Mouse (Mus musculus) heart, embryonic 15.5 days (tissue): ENCODE measurements around the gene Rapgef3. TPM values are rescaled to one million over a fixed set of nuclear protein-coding genes. Genes with fewer than 3 reads are reported as not detected.

Experiments used
- ATAC-seq: fragments of 200-750 bp; cut with Nextera tagmentation; replicated peaks from 2 replicates; pipeline ENCODE4 v1.8.0; 2017; ENCODE audit warnings: low read depth, moderate TSS enrichment; ENCODE audit not compliant: insufficient number of reproducible peaks, insufficient read depth, low FRiP score
- H3K27ac ChIP-seq: fragments of 300-500 bp; sonication (generic); 2 replicates; pipeline ENCODE4 v1.5.1; 2015; ENCODE audit warnings: mild to moderate bottlenecking, inconsistent platforms
- H3K27me3 ChIP-seq: fragments of 300-500 bp; sonication (generic); 2 replicates; pipeline ENCODE4 v1.6.1; 2015; ENCODE audit warnings: inconsistent platforms
- H3K36me3 ChIP-seq: fragments of 300-500 bp; sonication (generic); 2 replicates; pipeline ENCODE4 v1.6.1; 2015; ENCODE audit warnings: mild to moderate bottlenecking, inconsistent platforms
- H3K4me1 ChIP-seq: fragments of 300-500 bp; sonication (generic); replicated peaks from 2 replicates; pipeline ENCODE4 v1.6.1; 2015; ENCODE audit warnings: inconsistent platforms
- H3K4me2 ChIP-seq: fragments of 300-500 bp; sonication (generic); 2 replicates; pipeline ENCODE4 v1.6.1; 2015; ENCODE audit warnings: inconsistent platforms, mild to moderate bottlenecking, moderate library complexity
- H3K4me3 ChIP-seq: fragments of 300-500 bp; sonication (generic); 2 replicates; pipeline ENCODE4 v1.5.1; 2015; ENCODE audit warnings: mild to moderate bottlenecking, inconsistent platforms
- H3K9ac ChIP-seq: fragments of 300-500 bp; sonication (generic); 2 replicates; pipeline ENCODE4 v1.6.1; 2015; ENCODE audit warnings: mild to moderate bottlenecking, inconsistent platforms
- H3K9me3 ChIP-seq: fragments of 300-500 bp; sonication (generic); replicated peaks from 2 replicates; pipeline ENCODE4 v1.6.1; 2016; ENCODE audit warnings: inconsistent platforms
- WGBS: fragments of 180-500 bp; shearing (Covaris S2); methylation state at CpG from one replicate; pipeline ENCODE4 v1.1.7; 2015; ENCODE audit warnings: mixed read lengths; 5-methylcytosine and 5-hydroxymethylcytosine counted together
- polyA plus RNA-seq: library from polyadenylated mRNA; unstranded; fragments of >200 nt; fragmentation: Nextera tagmentation; extraction: Ambion mirVana; gene quantifications from 2 replicates; pipeline ENCODE4 v1.2.1, GENCODE M21; 2015

Rapgef3 gene
- polyA plus RNA-seq, 1 experiment from 2014 or later = 20.0 TPM

DNA sequence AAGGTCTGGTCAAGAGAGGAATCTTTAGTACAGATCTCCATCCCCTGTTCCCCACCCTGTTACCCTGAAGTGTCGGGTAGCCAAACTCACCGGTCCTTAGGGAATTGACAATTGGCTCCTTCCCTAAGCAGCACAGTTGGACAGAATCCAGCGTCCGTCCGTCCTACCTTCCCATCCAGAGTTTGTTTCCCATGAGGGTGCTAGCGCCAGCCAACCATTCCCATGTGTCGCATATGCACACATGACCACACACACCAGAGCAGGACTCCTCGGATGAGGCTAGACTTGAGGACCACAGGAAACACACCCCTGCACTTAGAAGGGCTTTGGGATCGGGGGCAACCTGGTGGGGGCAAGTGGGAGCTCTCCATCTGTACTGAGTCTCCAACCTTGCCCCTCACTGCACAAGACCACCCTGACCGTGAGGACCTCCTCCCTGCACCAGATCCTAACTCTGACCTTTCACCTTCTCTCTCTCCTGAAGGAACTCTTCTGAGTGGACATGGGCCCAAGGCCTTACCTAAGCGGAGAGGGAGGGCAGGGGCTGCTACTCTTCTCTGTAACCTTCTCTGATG is 23.4 kb upstream of the Rapgef3 start:
- H3K4me2 ChIP-seq = no peak overlapping the region
- no peak overlapping the region for H3K4me3 ChIP-seq
- no peak overlapping the region for H3K27ac ChIP-seq
- H3K9ac ChIP-seq = no peak overlapping the region
- WGBS = 84% methylated on average over 11 of the region's 11 CpGs
- no peak for ATAC-seq
- H3K27me3 ChIP-seq = no peaks in the 10 kb centered on the region
- peaks cover 52% of the 10 kb centered on the region for H3K36me3 ChIP-seq
- H3K4me1 ChIP-seq = peaks cover 22% of the 10 kb centered on the region
- no peaks in the 10 kb centered on the region for H3K9me3 ChIP-seq

DNA sequence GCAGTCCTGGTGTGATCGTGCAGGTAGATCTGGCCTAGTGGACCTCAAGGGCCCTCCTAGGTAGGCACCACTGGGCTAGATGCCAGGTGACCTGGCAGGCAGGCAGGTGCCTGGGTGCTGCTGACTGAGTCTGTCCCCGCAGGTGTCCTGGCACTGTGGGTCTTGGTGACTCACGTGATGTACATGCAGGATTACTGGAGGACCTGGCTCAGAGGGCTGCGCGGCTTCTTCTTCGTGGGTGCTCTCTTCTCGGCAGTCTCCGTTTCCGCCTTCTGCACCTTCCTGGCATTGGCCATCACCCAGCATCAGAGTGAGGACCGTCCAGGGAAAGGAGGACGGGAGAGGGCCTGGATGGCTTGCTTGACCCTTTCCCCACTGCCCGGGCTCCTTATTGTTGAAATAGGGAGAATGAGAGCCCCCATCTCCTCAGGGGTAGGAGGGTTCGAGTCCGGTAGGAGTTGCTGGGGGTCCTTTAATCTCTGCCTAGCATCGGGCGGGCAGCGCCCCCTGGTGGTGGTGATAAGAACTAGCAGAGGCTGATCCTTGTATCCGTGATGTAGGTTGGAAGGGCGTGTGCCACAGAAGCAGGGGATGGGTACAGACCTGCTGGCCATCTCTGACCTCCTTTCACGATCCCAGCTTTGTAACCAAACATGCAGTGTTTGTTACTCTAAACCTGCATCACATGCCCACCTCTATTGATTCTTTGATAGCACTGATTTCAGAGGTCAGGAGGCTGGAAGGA is 22.2 kb upstream of the Rapgef3 start:
- no peaks in the 10 kb centered on the region for H3K9me3 ChIP-seq
- no peak overlapping the region for H3K4me2 ChIP-seq
- 60% methylated on average over 20 of the region's 20 CpGs for WGBS

DNA sequence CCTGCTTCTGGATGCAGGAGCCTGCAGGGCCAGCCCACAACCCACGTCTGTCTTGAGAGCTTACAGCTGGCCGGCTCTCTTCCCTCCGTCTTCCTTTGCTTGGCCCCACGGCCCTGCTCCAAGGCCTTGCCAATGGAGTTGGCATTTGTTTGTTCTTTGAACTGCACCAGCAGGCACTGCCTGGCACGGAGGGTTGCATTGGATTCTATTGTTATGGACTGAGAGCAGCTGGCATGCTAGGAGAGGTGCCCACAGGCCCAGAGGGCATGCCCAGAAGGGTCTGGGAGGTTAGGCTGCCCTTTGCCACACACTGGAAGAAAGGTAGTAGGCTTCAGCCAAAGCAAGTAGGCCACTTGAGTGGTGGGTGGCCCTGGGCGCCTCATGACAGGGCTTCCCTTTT is 21.0 kb upstream of the Rapgef3 start:
- Histone ChIP-seq H3K27ac (peak overlapping the region; percentile 46), H3K36me3 (peaks cover 28% of the 10 kb centered on the region), H3K4me1 (peaks cover 37% of the 10 kb centered on the region), H3K4me2 (no peak overlapping the region), H3K9ac (no peak overlapping the region), H3K4me3 (no peak overlapping the region), H3K27me3 (no peaks in the 10 kb centered on the region), H3K9me3 (no peaks in the 10 kb centered on the region)
- no peak for ATAC-seq
- 58% methylated on average over 6 of the region's 6 CpGs for WGBS

More for the DNA sequence above, 22.2 kb upstream of the Rapgef3 start:
- Histone ChIP-seq H3K27ac (no peak overlapping the region), H3K27me3 (no peaks in the 10 kb centered on the region), H3K36me3 (peaks cover 39% of the 10 kb centered on the region), H3K4me1 (peaks cover 33% of the 10 kb centered on the region), H3K4me3 (no peak overlapping the region), H3K9ac (no peak overlapping the region)
- ATAC-seq = no peak

DNA sequence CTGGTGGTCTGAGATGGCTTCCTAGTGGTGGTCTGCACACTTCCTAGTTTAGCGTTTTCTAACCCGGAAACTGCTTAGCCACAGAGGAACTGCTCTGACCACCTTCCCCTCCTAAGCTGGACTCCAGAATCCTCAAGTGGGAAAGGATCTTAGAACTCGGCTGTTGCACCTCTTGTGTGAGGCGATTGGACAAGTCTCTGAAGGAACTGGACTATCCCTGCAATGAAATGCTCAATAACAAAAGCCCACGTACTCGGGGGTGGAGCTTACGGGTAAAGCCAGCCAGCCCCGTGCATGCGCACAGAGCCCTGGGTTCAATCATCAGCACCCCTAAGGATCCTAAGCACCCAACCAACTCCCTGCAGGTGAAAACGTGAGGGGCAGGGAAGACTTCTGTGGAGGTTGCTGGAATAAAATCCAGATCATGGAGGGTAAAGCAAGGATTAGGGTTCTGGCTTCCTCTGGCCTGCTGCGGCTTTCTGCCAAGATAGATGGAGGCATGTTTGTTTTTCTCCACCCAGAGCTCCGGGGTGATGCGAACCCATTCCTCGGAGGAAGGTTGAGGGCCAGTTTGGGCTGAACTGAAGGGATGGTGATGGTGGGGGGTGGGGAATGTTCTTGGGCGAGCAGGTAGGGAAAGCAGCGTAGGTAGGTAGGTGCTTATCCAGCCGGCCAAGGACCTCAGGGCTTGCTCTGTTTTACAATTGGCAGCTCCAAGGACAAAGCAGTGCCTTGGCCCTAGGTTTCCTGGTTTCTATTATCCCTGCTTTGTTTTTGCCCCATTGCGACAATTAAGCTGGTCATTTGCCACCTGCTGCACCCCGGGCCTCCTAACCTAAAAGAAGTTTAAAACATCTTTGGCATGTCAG is 20.3 kb upstream of the Rapgef3 start:
- H3K4me3 ChIP-seq = no peak overlapping the region
- no peaks in the 10 kb centered on the region for H3K27me3 ChIP-seq
- H3K27ac ChIP-seq = no peak overlapping the region
- no peak overlapping the region for H3K9ac ChIP-seq
- no peaks in the 10 kb centered on the region for H3K9me3 ChIP-seq
- no peak for ATAC-seq
- peaks cover 39% of the 10 kb centered on the region for H3K4me1 ChIP-seq
- peak overlapping the region; percentile 20; the same call in 1 of the 2 replicates for H3K4me2 ChIP-seq
- 66% methylated on average over 19 of the region's 19 CpGs for WGBS
- peaks cover 21% of the 10 kb centered on the region for H3K36me3 ChIP-seq

DNA sequence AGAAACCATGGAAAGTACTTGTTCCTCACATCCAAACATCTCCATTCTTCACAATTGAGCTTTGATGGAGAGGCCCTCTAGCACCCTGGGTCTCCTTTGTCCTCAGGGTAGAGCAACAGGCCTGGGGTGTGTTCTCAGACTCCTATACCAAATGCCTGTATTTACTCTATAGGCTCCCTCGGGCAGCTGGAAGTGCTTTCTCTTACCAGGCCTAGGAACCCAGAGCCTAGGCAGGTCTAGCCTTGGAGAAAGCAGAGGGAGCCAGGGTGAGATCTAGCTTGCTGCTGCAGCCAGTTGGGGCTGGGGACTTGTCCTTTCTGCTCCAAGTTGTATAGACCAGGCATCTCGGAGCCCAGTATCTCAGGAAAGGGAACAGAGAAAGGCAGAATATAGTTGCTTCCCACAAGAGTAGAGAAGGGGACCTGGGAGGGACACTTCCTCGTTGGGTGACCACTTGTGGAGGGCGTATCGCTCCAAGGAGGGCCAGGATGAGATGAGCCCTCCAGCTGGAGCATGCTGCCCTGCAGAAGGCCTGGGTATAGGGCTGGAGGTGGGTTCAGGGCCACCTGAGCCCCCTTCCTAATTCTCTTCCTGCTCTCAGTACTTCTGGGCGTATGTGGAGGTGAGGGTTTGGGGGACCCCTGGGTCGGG is 19.5 kb upstream of the Rapgef3 start:
- H3K36me3 ChIP-seq = peaks cover 14% of the 10 kb centered on the region; the same call in 1 of the 2 replicates
- no peak overlapping the region for H3K4me3 ChIP-seq
- H3K27ac ChIP-seq = peak overlapping the region; percentile 29; the same call in 1 of the 2 replicates
- H3K9me3 ChIP-seq = no peaks in the 10 kb centered on the region
- H3K9ac ChIP-seq = no peak overlapping the region
- WGBS = 81% methylated on average over 7 of the region's 7 CpGs
- H3K4me1 ChIP-seq = peaks cover 47% of the 10 kb centered on the region
- no peak for ATAC-seq
- no peaks in the 10 kb centered on the region for H3K27me3 ChIP-seq
- peak overlapping the region; percentile 20; the same call in 1 of the 2 replicates for H3K4me2 ChIP-seq

DNA sequence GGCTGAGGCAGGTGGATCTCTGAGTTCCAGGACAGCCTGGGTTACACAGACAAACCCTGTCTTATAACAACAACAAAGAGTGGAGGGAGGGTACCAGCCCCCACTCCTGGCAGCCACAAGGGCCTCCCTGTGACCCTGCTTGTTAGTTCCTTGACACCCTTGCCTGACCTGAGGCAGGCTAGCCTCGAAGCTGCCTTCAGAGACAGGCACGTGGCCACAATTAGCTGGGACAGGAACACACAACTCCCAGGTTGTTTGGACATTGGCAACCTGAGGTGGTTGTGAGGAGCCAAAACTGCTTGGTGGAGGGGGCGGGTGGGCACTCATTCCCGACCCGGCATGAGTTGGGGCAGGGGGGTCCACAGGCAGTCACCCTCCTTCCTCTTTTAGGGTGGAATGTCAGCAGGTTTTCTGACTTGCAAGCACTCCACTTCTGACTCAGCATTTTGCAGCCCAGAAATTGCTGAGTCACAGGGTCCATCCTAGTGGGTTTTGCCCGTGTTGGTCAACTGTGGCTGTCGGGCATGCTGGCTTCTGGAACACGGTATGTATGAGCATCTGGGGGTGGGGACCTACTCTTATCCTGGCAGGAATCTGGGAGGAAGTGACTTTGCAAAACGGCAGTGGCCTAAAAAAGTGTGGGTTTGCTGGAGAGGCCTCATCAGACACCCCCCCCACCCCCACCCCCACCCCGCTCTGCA is 18.8 kb upstream of the Rapgef3 start:
- peaks cover 53% of the 10 kb centered on the region for H3K4me1 ChIP-seq

DNA sequence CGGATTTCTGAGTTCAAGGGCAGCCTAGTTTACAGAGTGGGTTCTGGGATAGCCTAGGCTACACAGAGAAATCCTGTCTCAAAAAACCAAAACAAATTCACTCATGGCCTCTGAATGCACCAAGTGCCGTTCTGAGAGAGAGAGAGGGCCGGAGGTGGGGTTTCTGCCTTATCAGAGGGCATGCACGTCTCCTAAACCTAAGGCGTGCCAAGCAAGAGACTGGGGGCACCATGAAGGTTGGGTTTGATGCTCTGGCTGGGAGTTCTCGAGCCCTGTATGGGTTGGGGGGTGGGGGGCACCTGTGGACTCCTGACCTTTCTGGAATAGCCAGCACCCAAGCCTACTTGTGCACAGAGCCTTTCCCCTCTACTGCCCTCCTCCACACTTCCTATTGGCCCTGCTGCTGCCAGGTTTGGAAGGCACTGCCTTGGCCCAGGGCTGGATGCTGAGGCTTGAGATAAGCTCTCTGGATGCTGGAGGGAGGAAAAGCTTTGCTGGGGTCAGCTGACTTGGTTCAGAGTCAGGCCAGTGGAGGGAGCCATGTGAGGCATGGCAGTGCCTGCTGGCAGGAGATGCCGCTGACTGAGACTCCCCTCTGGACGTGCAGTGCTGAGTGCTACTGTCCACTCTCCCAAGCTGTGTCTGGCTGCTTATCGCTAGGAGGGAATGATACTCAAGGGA is 18.1 kb upstream of the Rapgef3 start:
- no peak overlapping the region for H3K9ac ChIP-seq
- H3K4me1 ChIP-seq = peaks cover 56% of the 10 kb centered on the region
- 0 out of 2 replicates have a peak overlapping the region, but pooled peaks have one; percentile 16 for H3K27ac ChIP-seq
- WGBS = 63% methylated on average over 9 of the region's 9 CpGs
- no peak overlapping the region for H3K4me3 ChIP-seq
- no peaks in the 10 kb centered on the region for H3K27me3 ChIP-seq
- H3K9me3 ChIP-seq = no peaks in the 10 kb centered on the region
- peak; percentile 12; the same call in 1 of the 2 replicates for ATAC-seq
- H3K36me3 ChIP-seq = peaks cover under 1% of the 10 kb centered on the region; the same call in 1 of the 2 replicates
- peak overlapping the region; percentile 23; the same call in 1 of the 2 replicates for H3K4me2 ChIP-seq

More for the DNA sequence above, 18.8 kb upstream of the Rapgef3 start:
- H3K27ac ChIP-seq = no peak overlapping the region
- peaks cover 7% of the 10 kb centered on the region; the same call in 1 of the 2 replicates for H3K36me3 ChIP-seq
- no peaks in the 10 kb centered on the region for H3K27me3 ChIP-seq
- ATAC-seq = no peak
- no peaks in the 10 kb centered on the region for H3K9me3 ChIP-seq
- 73% methylated on average over 10 of the region's 10 CpGs for WGBS
- no peak overlapping the region for H3K9ac ChIP-seq
- no peak overlapping the region for H3K4me2 ChIP-seq
- no peak overlapping the region for H3K4me3 ChIP-seq

DNA sequence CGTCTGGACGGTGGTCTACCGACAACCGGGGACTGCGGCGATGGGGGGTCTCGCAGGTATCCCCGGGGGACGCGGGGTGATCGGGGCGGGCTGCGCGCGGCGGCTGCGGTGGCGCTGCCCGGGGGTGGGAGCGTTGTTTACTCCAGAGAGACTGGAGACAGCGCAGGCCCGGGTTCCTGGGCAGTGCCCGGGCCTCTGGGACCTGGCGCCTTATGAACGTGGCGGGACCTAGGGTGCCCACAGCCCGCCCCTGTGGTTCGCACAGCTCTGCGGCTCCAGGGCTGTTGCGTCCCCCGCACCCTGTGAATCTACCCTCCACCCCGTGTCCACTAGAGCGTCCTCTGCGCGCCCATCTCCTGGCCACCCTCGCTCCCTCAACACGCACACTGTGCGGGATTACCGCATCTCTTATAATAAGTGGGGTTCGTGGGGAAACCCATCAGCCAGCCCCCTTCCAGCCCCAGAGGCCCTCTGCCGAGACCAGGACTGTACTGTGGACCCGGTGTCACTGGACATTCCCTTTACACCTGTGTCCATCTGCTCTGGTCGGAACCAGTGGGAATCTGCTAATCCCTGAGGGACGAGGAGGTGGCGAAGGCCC is 16.9 kb upstream of the Rapgef3 start:
- peak overlapping the region; percentile 93 for H3K9ac ChIP-seq
- peaks cover 54% of the 10 kb centered on the region for H3K4me1 ChIP-seq
- no peaks in the 10 kb centered on the region for H3K27me3 ChIP-seq
- peak overlapping the region; percentile 93 for H3K4me2 ChIP-seq
- 7% methylated on average over 45 of the region's 45 CpGs for WGBS
- H3K9me3 ChIP-seq = no peaks in the 10 kb centered on the region
- peak overlapping the region; percentile 88 for H3K4me3 ChIP-seq
- ATAC-seq = peak; percentile 49
- H3K36me3 ChIP-seq = no peaks in the 10 kb centered on the region
- H3K27ac ChIP-seq = peak overlapping the region; percentile 69

DNA sequence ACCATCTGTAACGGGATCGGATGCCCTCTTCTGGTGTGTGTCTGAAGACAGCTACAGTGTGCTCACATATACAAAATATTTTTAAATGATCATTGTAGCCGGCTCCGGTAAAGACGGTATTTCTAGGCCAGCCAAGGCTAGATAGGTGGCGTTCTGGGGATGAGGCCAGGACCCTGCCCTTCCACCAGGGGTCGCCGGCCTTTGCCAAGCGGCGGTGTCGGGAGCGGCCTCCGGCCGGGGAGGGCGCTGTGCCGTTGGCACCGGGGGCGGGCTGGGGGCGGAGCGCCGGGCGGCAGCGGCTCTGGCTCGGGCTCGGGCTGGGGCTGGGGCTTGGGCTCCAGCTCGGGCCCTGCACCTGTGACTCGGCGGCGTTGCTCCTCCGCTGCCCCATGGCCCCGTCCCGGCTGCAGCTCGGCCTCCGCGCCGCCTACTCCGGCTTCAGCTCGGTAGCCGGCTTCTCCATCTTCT is 16.4 kb upstream of the Rapgef3 start:
- peak overlapping the region; percentile 69 for H3K27ac ChIP-seq
- 3% methylated on average over 35 of the region's 39 CpGs for WGBS
- H3K9me3 ChIP-seq = no peaks in the 10 kb centered on the region
- no peaks in the 10 kb centered on the region for H3K36me3 ChIP-seq
- peaks cover 54% of the 10 kb centered on the region for H3K4me1 ChIP-seq
- H3K9ac ChIP-seq = peak overlapping the region; percentile 93
- peak overlapping the region; percentile 88 for H3K4me3 ChIP-seq
- H3K4me2 ChIP-seq = peak overlapping the region; percentile 93
- no peaks in the 10 kb centered on the region for H3K27me3 ChIP-seq
- peak; percentile 80 for ATAC-seq
